Mouse (Mus musculus): ENCODE measurements around the gene Gm13290. TPM values are rescaled to one million over a fixed set of nuclear protein-coding genes. Genes with fewer than 3 reads are reported as not detected.
A peak's percentile ranks its signal among the peaks of the same experiment; 100 is the strongest.
"Not testable (repeated sequence)": the region's sequence is repeated elsewhere in the genome, so short reads cannot be mapped to it uniquely, and the experiment has no call there.

The Gm13290 gene
- 0.51 and 0.92 TPM in 2 replicates for polyA plus RNA-seq (2014; fragmentation: Nextera tagmentation; extraction: Ambion mirVana)

DNA sequence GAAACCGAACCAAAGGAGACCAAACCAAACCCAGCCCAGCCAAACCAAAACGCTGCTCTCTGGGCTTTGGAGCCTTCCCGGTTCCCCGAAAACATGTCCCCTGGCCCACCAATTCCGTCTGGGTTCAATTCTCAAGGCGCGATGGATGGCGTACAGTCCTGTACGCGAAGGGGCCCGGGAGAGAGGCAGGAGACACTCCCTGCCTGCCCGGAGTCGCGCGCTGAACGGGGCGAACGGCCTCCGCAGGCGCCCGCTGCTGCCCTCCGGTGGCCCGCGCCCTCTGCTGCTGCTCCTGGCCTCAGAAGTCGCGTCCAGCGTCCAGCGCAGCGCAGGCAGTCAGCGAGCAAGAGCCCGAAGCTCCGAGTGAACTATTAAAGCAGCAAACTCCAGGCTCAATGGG is at the start of gene Gm13290:
Gene Gm13290 (plus strand): TSS at position 301 of the 400 bp plus-strand sequence.
- H3K4me3 ChIP-seq (ENCODE audit: low read length); H3K4me2 ChIP-seq (replicated peaks; ENCODE audit: low read depth, low read length); H3K27me3 ChIP-seq (ENCODE audit: control insufficient read depth, insufficient read depth, low read length); H3K27ac ChIP-seq (ENCODE audit: low read depth, low read length); H3K9ac ChIP-seq (ENCODE audit: low read depth, low read length); H3K36me3 ChIP-seq (ENCODE audit: control insufficient read depth, insufficient read depth, low read length); ATAC-seq (ENCODE audit: low FRiP score, low TSS enrichment); H3K9me3 ChIP-seq (ENCODE audit: control insufficient read depth, low read length); H3K4me1 ChIP-seq (ENCODE audit: control insufficient read depth, insufficient read depth, low read length): not testable (repeated sequence)
- WGBS = no CpG with 5 or more reads among the region's 32 CpGs

DNA sequence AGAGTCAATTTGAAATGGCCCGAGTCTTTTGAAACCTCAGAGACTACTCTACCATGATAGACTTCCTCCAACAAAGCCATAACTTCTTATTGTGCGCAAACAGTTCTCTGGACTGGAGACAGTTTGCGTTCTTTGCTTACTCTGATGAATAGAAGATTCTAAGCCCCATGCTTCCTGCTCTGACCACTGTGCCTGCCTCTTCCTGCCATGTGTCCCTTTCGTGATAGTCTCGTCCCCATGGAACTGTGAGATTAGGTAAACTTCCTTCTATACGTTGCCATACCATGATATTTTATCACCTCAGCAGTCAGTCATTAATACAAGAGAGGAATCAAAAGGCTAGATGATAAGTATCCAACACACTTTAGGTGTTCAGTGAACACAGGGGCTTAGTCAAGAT is 46.9 kb upstream of the Gm13290 start:
- Histone ChIP-seq H3K36me3 (ENCODE audit: control insufficient read depth, insufficient read depth, low read length) (no peaks in the 10 kb centered on the region), H3K9me3 (ENCODE audit: control insufficient read depth, low read length) (no peaks in the 10 kb centered on the region), H3K4me3 (ENCODE audit: low read length) (no peak overlapping the region), H3K9ac (ENCODE audit: low read depth, low read length) (no peak overlapping the region), H3K4me2 (replicated peaks; ENCODE audit: low read depth, low read length) (no peak overlapping the region), H3K27ac (ENCODE audit: low read depth, low read length) (no peak overlapping the region), H3K4me1 (ENCODE audit: control insufficient read depth, insufficient read depth, low read length) (no peaks in the 10 kb centered on the region), H3K27me3 (ENCODE audit: control insufficient read depth, insufficient read depth, low read length) (no peaks in the 10 kb centered on the region)
- ATAC-seq (ENCODE audit: low FRiP score, low TSS enrichment) = no peak
- 83% methylated on average over 6 of the region's 6 CpGs for WGBS

DNA sequence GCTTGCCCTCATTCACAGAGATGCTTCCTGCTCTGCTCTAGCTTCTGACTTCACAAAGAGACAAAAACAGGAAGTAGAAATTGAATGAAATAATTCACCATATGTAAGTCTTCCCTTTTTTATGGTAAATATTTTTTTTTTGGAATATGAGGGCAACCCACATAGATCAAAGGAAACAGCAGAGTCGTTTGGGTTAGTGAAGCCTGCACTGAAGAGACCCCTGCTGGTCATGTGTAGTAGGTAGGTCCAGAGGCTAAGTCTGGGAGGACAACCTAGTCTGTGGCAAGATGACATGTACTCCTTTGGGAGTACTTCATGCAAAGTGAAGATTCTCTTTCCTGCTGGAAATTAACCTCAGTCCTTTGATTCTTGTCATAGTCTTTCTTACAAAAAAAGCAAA is 46.3 kb upstream of the Gm13290 start:
- H3K27ac ChIP-seq (ENCODE audit: low read depth, low read length) = no peak overlapping the region
- H3K9me3 ChIP-seq (ENCODE audit: control insufficient read depth, low read length) = no peaks in the 10 kb centered on the region
- H3K4me1 ChIP-seq (ENCODE audit: control insufficient read depth, insufficient read depth, low read length) = no peaks in the 10 kb centered on the region
- no peaks in the 10 kb centered on the region for H3K27me3 ChIP-seq (ENCODE audit: control insufficient read depth, insufficient read depth, low read length)
- H3K4me2 ChIP-seq (replicated peaks; ENCODE audit: low read depth, low read length) = no peak overlapping the region
- no peak overlapping the region for H3K9ac ChIP-seq (ENCODE audit: low read depth, low read length)
- H3K4me3 ChIP-seq (ENCODE audit: low read length) = no peak overlapping the region
- H3K36me3 ChIP-seq (ENCODE audit: control insufficient read depth, insufficient read depth, low read length) = no peaks in the 10 kb centered on the region
- 0% methylated on average over 1 of the region's 1 CpGs for WGBS
- no peak for ATAC-seq (ENCODE audit: low FRiP score, low TSS enrichment)

DNA sequence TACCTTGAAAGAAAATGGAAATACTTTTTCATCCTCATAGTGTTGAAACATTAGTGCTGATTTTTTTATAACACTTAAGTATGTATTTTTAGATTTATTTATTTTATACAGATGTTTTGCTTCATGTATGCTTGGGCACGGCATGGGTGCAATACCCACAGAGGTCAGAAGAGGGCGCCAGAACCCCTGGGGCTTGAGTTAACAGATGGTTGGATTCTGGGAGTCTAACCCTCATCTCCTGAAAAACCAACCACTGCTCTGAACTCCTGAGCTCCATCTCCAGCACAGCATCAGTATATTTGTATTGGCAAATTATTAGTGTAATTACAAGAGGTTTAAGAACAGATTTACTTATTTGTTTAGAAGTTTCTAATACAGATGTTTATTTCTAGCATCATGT is 35.2 kb upstream of the Gm13290 start:
- 0 out of 2 replicates have a peak, but pooled peaks have one; percentile 43 for ATAC-seq (ENCODE audit: low FRiP score, low TSS enrichment)
- Histone ChIP-seq H3K4me1 (ENCODE audit: control insufficient read depth, insufficient read depth, low read length) (no peaks in the 10 kb centered on the region), H3K9ac (ENCODE audit: low read depth, low read length) (no peak overlapping the region), H3K36me3 (ENCODE audit: control insufficient read depth, insufficient read depth, low read length) (no peaks in the 10 kb centered on the region), H3K9me3 (ENCODE audit: control insufficient read depth, low read length) (no peaks in the 10 kb centered on the region), H3K4me2 (replicated peaks; ENCODE audit: low read depth, low read length) (no peak overlapping the region), H3K4me3 (ENCODE audit: low read length) (no peak overlapping the region), H3K27me3 (ENCODE audit: control insufficient read depth, insufficient read depth, low read length) (no peaks in the 10 kb centered on the region), H3K27ac (ENCODE audit: low read depth, low read length) (no peak overlapping the region)
- WGBS = 0% methylated on average over 2 of the region's 2 CpGs

DNA sequence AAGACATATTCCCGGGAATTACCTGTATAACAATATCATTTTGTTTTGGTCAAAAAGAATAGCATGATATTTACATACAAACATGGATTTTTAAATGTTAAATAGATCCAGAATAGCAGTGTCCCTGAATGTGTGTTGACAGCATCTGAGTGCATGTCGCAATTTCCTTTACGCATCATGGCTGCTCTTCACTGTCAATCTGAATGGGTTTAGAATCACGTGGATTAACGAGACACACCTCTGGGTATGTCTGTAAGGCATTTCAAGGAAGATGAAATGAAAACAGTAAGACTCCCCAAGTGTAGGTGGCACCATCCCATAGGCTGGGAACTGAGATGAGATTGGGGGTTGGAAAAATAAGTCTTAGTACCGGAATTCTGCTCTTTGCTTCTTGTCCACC is 34.6 kb upstream of the Gm13290 start:
- H3K27me3 ChIP-seq (ENCODE audit: control insufficient read depth, insufficient read depth, low read length) = no peaks in the 10 kb centered on the region
- 91% methylated on average over 6 of the region's 6 CpGs for WGBS
- no peak overlapping the region for H3K4me2 ChIP-seq (replicated peaks; ENCODE audit: low read depth, low read length)
- no peaks in the 10 kb centered on the region for H3K4me1 ChIP-seq (ENCODE audit: control insufficient read depth, insufficient read depth, low read length)
- no peak overlapping the region for H3K4me3 ChIP-seq (ENCODE audit: low read length)
- no peaks in the 10 kb centered on the region for H3K36me3 ChIP-seq (ENCODE audit: control insufficient read depth, insufficient read depth, low read length)
- H3K9ac ChIP-seq (ENCODE audit: low read depth, low read length) = no peak overlapping the region
- H3K9me3 ChIP-seq (ENCODE audit: control insufficient read depth, low read length) = no peaks in the 10 kb centered on the region
- ATAC-seq (ENCODE audit: low FRiP score, low TSS enrichment) = no peak
- no peak overlapping the region for H3K27ac ChIP-seq (ENCODE audit: low read depth, low read length)

DNA sequence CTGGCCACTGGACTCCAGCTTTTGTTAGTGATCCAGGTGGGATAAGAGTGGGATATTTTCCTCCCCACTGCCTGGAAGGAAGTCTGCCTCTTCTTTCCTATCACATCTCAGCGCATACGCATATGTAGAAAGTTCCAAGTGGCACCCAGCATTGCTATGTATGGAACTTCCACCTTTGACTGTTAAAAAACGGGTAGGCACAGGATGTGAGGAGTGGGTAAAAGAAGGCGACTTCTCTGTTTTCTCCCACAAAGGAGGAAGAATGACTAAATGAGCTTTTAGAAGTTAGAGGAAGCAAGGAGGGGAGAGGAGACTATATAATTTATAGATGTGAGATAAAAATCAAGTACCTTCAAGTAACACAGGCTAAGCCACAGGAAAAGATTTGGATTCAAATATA is 32.2 kb upstream of the Gm13290 start:
- H3K27me3 ChIP-seq (ENCODE audit: control insufficient read depth, insufficient read depth, low read length) = no peaks in the 10 kb centered on the region
- H3K4me1 ChIP-seq (ENCODE audit: control insufficient read depth, insufficient read depth, low read length) = no peaks in the 10 kb centered on the region

DNA sequence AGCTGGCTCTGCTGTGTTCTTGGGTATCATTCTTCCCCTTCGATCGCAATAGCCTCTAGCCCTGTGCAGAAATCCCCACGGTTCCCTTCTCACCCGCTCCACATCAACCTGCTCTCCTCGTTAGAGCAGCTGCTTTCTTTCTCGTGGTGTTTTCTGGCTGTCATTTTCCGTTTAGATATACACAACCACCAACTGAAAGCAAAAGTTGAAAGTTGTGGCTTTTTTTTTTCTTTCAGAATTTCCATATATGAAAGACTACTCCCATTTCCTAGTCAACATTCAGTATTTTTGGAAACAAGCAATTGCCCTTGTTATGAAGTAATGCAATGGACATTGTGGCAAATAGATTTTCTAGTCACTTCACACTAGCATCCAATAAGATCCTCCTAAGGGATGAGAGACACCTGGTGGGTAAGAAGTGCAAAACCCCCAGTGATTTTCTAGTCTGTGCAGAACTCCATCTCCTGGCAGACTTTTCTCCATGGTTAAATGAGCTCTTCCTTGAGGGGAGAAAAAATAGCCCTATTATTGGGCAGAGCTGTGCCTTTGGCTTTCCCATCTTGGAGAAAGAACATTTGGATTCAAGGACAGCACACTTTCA is 30.8 kb upstream of the Gm13290 start:
- H3K27me3 ChIP-seq (ENCODE audit: control insufficient read depth, insufficient read depth, low read length) = no peaks in the 10 kb centered on the region
- H3K27ac ChIP-seq (ENCODE audit: low read depth, low read length) = no peak overlapping the region
- H3K4me2 ChIP-seq (replicated peaks; ENCODE audit: low read depth, low read length) = no peak overlapping the region
- no peak for ATAC-seq (ENCODE audit: low FRiP score, low TSS enrichment)
- no peak overlapping the region for H3K9ac ChIP-seq (ENCODE audit: low read depth, low read length)
- H3K36me3 ChIP-seq (ENCODE audit: control insufficient read depth, insufficient read depth, low read length) = no peaks in the 10 kb centered on the region
- no peaks in the 10 kb centered on the region for H3K9me3 ChIP-seq (ENCODE audit: control insufficient read depth, low read length)
- H3K4me3 ChIP-seq (ENCODE audit: low read length) = no peak overlapping the region
- H3K4me1 ChIP-seq (ENCODE audit: control insufficient read depth, insufficient read depth, low read length) = no peaks in the 10 kb centered on the region
- 79% methylated on average over 7 of the region's 7 CpGs for WGBS

More for the DNA sequence above, 32.2 kb upstream of the Gm13290 start:
- Histone ChIP-seq H3K4me3 (ENCODE audit: low read length) (no peak overlapping the region), H3K9ac (ENCODE audit: low read depth, low read length) (no peak overlapping the region), H3K36me3 (ENCODE audit: control insufficient read depth, insufficient read depth, low read length) (no peaks in the 10 kb centered on the region), H3K4me2 (replicated peaks; ENCODE audit: low read depth, low read length) (no peak overlapping the region), H3K27ac (ENCODE audit: low read depth, low read length) (no peak overlapping the region), H3K9me3 (ENCODE audit: control insufficient read depth, low read length) (no peaks in the 10 kb centered on the region)
- 86% methylated on average over 4 of the region's 4 CpGs for WGBS
- no peak for ATAC-seq (ENCODE audit: low FRiP score, low TSS enrichment)

DNA sequence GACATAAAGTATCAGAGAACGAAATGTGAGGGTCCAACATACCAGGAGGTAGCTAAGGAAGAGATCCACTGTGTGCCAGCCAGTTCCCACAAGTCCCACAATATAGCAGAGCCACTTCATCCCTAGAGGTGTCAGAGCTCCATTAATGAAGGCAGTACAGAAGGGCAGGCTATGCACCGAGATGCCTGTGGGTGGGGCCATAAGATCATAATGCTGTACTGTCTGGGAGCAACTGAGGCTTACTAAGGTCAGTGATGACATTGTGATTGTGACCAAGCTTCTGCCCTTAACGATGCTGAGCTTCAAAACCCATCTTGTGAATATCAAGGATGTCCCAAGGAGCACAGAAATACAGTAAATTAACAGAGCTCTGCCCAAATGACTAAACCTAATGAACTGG is 29.4 kb upstream of the Gm13290 start:
- WGBS = 63% methylated on average over 3 of the region's 3 CpGs
- Histone ChIP-seq H3K9ac (ENCODE audit: low read depth, low read length) (no peak overlapping the region), H3K4me1 (ENCODE audit: control insufficient read depth, insufficient read depth, low read length) (no peaks in the 10 kb centered on the region), H3K27me3 (ENCODE audit: control insufficient read depth, insufficient read depth, low read length) (no peaks in the 10 kb centered on the region; the same call in 1 of the 2 replicates), H3K4me2 (replicated peaks; ENCODE audit: low read depth, low read length) (no peak overlapping the region), H3K36me3 (ENCODE audit: control insufficient read depth, insufficient read depth, low read length) (no peaks in the 10 kb centered on the region), H3K27ac (ENCODE audit: low read depth, low read length) (no peak overlapping the region), H3K9me3 (ENCODE audit: control insufficient read depth, low read length) (no peaks in the 10 kb centered on the region), H3K4me3 (ENCODE audit: low read length) (no peak overlapping the region)
- no peak for ATAC-seq (ENCODE audit: low FRiP score, low TSS enrichment)

DNA sequence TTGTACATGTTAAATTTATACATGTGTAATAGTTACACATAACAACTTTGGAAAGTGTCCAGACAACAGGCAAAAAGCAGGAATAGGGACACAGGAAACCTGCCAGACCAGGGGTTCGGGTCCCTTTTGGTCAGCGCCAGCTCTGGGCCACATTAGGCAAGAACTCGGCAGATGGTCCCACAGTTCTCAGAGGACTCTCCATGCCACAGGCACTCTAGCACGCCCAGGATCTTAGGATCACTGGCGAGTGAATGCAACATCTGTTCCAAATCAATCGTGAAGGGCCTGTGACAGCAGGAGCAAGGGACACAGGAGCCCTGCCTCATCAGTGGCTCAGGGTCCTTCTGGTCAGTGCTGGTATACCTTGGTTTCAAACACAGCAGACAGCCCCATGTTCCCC is 23.7 kb upstream of the Gm13290 start:
- Histone ChIP-seq H3K9me3 (ENCODE audit: control insufficient read depth, low read length) (no peaks in the 10 kb centered on the region), H3K27ac (ENCODE audit: low read depth, low read length) (no peak overlapping the region), H3K4me2 (replicated peaks; ENCODE audit: low read depth, low read length) (no peak overlapping the region), H3K27me3 (ENCODE audit: control insufficient read depth, insufficient read depth, low read length) (no peaks in the 10 kb centered on the region; the same call in 1 of the 2 replicates), H3K36me3 (ENCODE audit: control insufficient read depth, insufficient read depth, low read length) (no peaks in the 10 kb centered on the region), H3K4me1 (ENCODE audit: control insufficient read depth, insufficient read depth, low read length) (no peaks in the 10 kb centered on the region), H3K9ac (ENCODE audit: low read depth, low read length) (no peak overlapping the region), H3K4me3 (ENCODE audit: low read length) (no peak overlapping the region)
- WGBS = 48% methylated on average over 6 of the region's 6 CpGs
- no peak for ATAC-seq (ENCODE audit: low FRiP score, low TSS enrichment)
